ENCODE assay signal across 16 mouse cellular contexts in genomic region chr11:53656558-53657202, GRCm38 (mm10). TPM values are rescaled to one million over a fixed set of nuclear protein-coding genes. Genes with fewer than 3 reads are reported as not detected.
DNase-seq lines count a peak whose midpoint lies in the region; ATAC-seq lines count a peak whose summit lies in the region.
"Had no signal": no experiment of that assay in that cellular context is flagged by ENCODE, and none has a peak within 500 bp of the region (broad histone marks: within the 10 kb centered on the region; RNA-seq: fewer than 3 reads in every experiment).

No protein-coding gene starts in this region.

- peaks cover 25% of the 10 kb centered on the region for H3K4me1 ChIP-seq in liver, embryonic 11.5 days (replicated peaks; ENCODE audit: control insufficient read depth, insufficient read depth, low read length)
- H3K4me1 ChIP-seq in forebrain, embryonic 15.5 days: no peaks in the 10 kb centered on the region

- no peak overlapping the region for H3K4me3 ChIP-seq in liver, embryonic 11.5 days (ENCODE audit: low read depth, low read length)
- H3K4me3 ChIP-seq in forebrain, embryonic 15.5 days: no peak overlapping the region

- H3K36me3 ChIP-seq in liver, embryonic 11.5 days (ENCODE audit: control insufficient read depth, insufficient read depth, low read length): peaks cover 11% of the 10 kb centered on the region
- peaks cover 1% of the 10 kb centered on the region for H3K36me3 ChIP-seq in forebrain, embryonic 15.5 days

- intact Hi-C loops in gastrocnemius, postnatal 14 days (cut with DNase I; ENCODE audit: low total_unique reads): no loop called here
- intact Hi-C loops in heart, postnatal 36 days (cut with DNase I): no loop called here

- peak; percentile 64 for ATAC-seq in liver, embryonic 11.5 days (replicated peaks; ENCODE audit: low FRiP score)
- ATAC-seq in forebrain, embryonic 15.5 days (replicated peaks): no peak

- 58% methylated on average over 9 of the region's 9 CpGs for WGBS in liver, embryonic 11.5 days
- 96% methylated on average over 9 of the region's 9 CpGs for WGBS in forebrain, embryonic 15.5 days

- peak; percentile 17 for DNase-seq in thymus, postnatal 0 days (ENCODE audit: low spot score)
- DNase-seq in thymus, postnatal 4 days: no peak
- peak; percentile 39 for DNase-seq in c-Kit-negative CD71-positive TER-119-positive erythroid progenitor cells, embryonic 14.5 days (ENCODE audit: low read depth, low spot score)
- no peak for DNase-seq in liver, embryonic 11.5 days (ENCODE audit: low spot score)
- no peak for DNase-seq in gastrocnemius, postnatal 14 days
- DNase-seq in heart, postnatal 36 days: no peak
- DNase-seq: cerebellum, adult 11 months; heart, postnatal 4 days; kidney, adult 9 months; lung, adult 2 months; right cerebral cortex, postnatal 14 days; thymus, postnatal 25 days had no signal

- no peaks in the 10 kb centered on the region for H3K27me3 ChIP-seq in liver, embryonic 11.5 days (replicated peaks; ENCODE audit: control insufficient read depth, insufficient read depth, low read length)
- no peaks in the 10 kb centered on the region for H3K27me3 ChIP-seq in forebrain, embryonic 15.5 days

- H3K9me3 ChIP-seq in liver, embryonic 11.5 days (ENCODE audit: control insufficient read depth, low read length): no peaks in the 10 kb centered on the region
- H3K9me3 ChIP-seq in forebrain, embryonic 15.5 days: no peaks in the 10 kb centered on the region

- peak overlapping the region; percentile 32 for H3K4me2 ChIP-seq in liver, embryonic 11.5 days
- H3K4me2 ChIP-seq in forebrain, embryonic 15.5 days (replicated peaks): no peak overlapping the region

- no peak overlapping the region for H3K9ac ChIP-seq in liver, embryonic 11.5 days (ENCODE audit: low read depth, low read length)
- H3K9ac ChIP-seq in forebrain, embryonic 15.5 days (replicated peaks): no peak overlapping the region

- peak overlapping the region; percentile 76 for H3K27ac ChIP-seq in liver, embryonic 11.5 days (ENCODE audit: low read depth, low read length)
- no peak overlapping the region for H3K27ac ChIP-seq in forebrain, embryonic 15.5 days (replicated peaks)

RNA-seq across cellular contexts. Expression of gene Il13, which starts 22.2 kb away (rescaled TPM):
- polyA plus RNA-seq in thymus, postnatal 0 days (2015; fragmentation: Nextera tagmentation; extraction: Ambion mirVana): 1.0 and 1.3 TPM in 2 replicates
- polyA plus RNA-seq in liver, embryonic 11.5 days (2014; fragmentation: Nextera tagmentation; extraction: Ambion mirVana): not detected in 2 replicates
- polyA plus RNA-seq in forebrain, embryonic 15.5 days (2015; fragmentation: Nextera tagmentation; extraction: Ambion mirVana): not detected in 2 replicates
- not detected for total RNA-seq in gastrocnemius, postnatal 14 days (2021)
- total RNA-seq in heart, postnatal 36 days (2021): not detected
- total RNA-seq: gastrocnemius, postnatal 4 days; heart, postnatal 4 days; layer of hippocampus, adult 8-10 months; left cerebral cortex, postnatal 10 days had no signal
- polyA plus RNA-seq: lung, adult 2 months had no signal

RNA-seq across cellular contexts. Expression of gene Il4, which starts 38.2 kb away (rescaled TPM):
- polyA plus RNA-seq in thymus, postnatal 0 days (2015; fragmentation: Nextera tagmentation; extraction: Ambion mirVana): 1.2 and 1.5 TPM in 2 replicates
- polyA plus RNA-seq in liver, embryonic 11.5 days (2014; fragmentation: Nextera tagmentation; extraction: Ambion mirVana): 1.9 and 3.2 TPM in 2 replicates
- polyA plus RNA-seq in forebrain, embryonic 15.5 days (2015; fragmentation: Nextera tagmentation; extraction: Ambion mirVana): 3.9 and 4.3 TPM in 2 replicates
- not detected for total RNA-seq in gastrocnemius, postnatal 14 days (2021)
- total RNA-seq in heart, postnatal 36 days (2021): not detected
- total RNA-seq: heart, postnatal 4 days; layer of hippocampus, adult 8-10 months; left cerebral cortex, postnatal 10 days had no signal
- polyA plus RNA-seq: lung, adult 2 months had no signal

RNA-seq across cellular contexts. Expression of gene Rad50, which starts 50.4 kb away (rescaled TPM):
- 40.0 and 44.8 TPM in 2 replicates for polyA plus RNA-seq in thymus, postnatal 0 days (2015; fragmentation: Nextera tagmentation; extraction: Ambion mirVana)
- 36.4 and 37.5 TPM in 2 replicates for polyA plus RNA-seq in liver, embryonic 11.5 days (2014; fragmentation: Nextera tagmentation; extraction: Ambion mirVana)
- 14.0 and 15.2 TPM in 2 replicates for polyA plus RNA-seq in forebrain, embryonic 15.5 days (2015; fragmentation: Nextera tagmentation; extraction: Ambion mirVana)
- 1 to 10 TPM; 5.2 to 6.7 TPM for total RNA-seq in gastrocnemius, postnatal 14 days (2021)
- total RNA-seq in heart, postnatal 36 days (2021): 1 to 10 TPM; 6.9 to 8.1 TPM

Comparison
In these comparisons a context has a peak if more than half of its experiments do, and no peak if none do; other contexts are left out.
1. DNase-seq: peak in thymus, postnatal 0 days (single experiment) and c-Kit-negative CD71-positive TER-119-positive erythroid progenitor cells, embryonic 14.5 days (single experiment); none in thymus, postnatal 4 days (single experiment), liver, embryonic 11.5 days (single experiment), gastrocnemius, postnatal 14 days (single experiment) and heart, postnatal 36 days (0 of 2).